Mouse (Mus musculus) gastrocnemius, postnatal 4 days (tissue): Measurements from ENCODE around the gene Prg3. TPM values are rescaled to one million over a fixed set of nuclear protein-coding genes. Genes with fewer than 3 reads are reported as not detected.

Source experiments
- DNase-seq, 2 experiments: peaks; one replicate each; pipeline ENCODE4 v3.0.0; 2021 to 2022; ENCODE audit warnings: low spot score in 2 of 2, mixed read lengths in 2 of 2
- total RNA-seq, 2 experiments: library from RNA; stranded (reverse); gene quantifications; 2 replicates each; pipeline ENCODE4 v1.2.3; 2021

Prg3 gene
- total RNA-seq, 2 experiments from 2014 or later, result not detected

- peak; percentile 76 to 88 for DNase-seq
Measured at GRCm38 (mm10) chr2:85037047-85038026, 49.3 kb downstream of the Prg3 start, which contains the start of the genes Ssrp1 and P2rx3. TSS of gene Ssrp1 (plus strand) at chr2:85037234. TSS of gene P2rx3 (minus strand) at chr2:85037462.

- DNase-seq, result no peak
Measured at GRCm38 (mm10) chr2:85038336-85038735, 50.3 kb downstream of the Prg3 start.

Other genes starting within 250 kb of the Prg3 start
- 1 to 10 TPM; 4.0 to 6.3 TPM for gene Gm19426, start 244.6 kb upstream of the Prg3 start, total RNA-seq
- 10 to 100 TPM; 67.9 to 78.7 TPM for gene Serping1, start 212.8 kb upstream of the Prg3 start, total RNA-seq
- 10 to 100 TPM; 10.7 to 11.4 TPM for gene Ube2l6, start 189.4 kb upstream of the Prg3 start, total RNA-seq
- 10 to 100 TPM; 57.0 to 70.9 TPM for gene Smtnl1, start 165.6 kb upstream of the Prg3 start, total RNA-seq
- 10 to 100 TPM; 48.9 to 51.4 TPM for gene Timm10, start 161.2 kb upstream of the Prg3 start, total RNA-seq
- 1 to 10 TPM; 5.6 to 7.8 TPM for gene Slc43a1, start 149.4 kb upstream of the Prg3 start, total RNA-seq
- gene Rtn4rl2, start 101.5 kb upstream of the Prg3 start, total RNA-seq, result under 1 TPM; 0.37 to 0.80 TPM
- gene Slc43a3, start 51.6 kb upstream of the Prg3 start, total RNA-seq, result 10 to 100 TPM; 29.4 to 29.7 TPM
- gene Prg2, start 7.8 kb upstream of the Prg3 start, total RNA-seq, result not detected
- gene Ssrp1, start 49.0 kb downstream of the Prg3 start, total RNA-seq, result 100 to 1,000 TPM in 1 of 2 experiments, 10 to 100 TPM in 1; 98.2 to 105 TPM
- under 1 TPM; 0.60 to 0.91 TPM for gene P2rx3, start 49.2 kb downstream of the Prg3 start, total RNA-seq
- 10 to 100 TPM; 89.8 to 92.6 TPM for gene Tnks1bp1, start 59.8 kb downstream of the Prg3 start, total RNA-seq
- 10 to 100 TPM; 86.8 to 91.9 TPM for gene Aplnr, start 148.0 kb downstream of the Prg3 start, total RNA-seq
- gene Lrrc55, start 209.0 kb downstream of the Prg3 start, total RNA-seq, result 1 to 10 TPM; 3.0 to 4.7 TPM